Comparison of ENCODE assay signal across 17 mouse cellular contexts in genomic region chr14:17847211-17847610, GRCm38 (mm10).
DNase-seq lines count a peak whose midpoint lies in the region; ATAC-seq lines count a peak whose summit lies in the region.
"Had no signal": no experiment of that assay in that cellular context is flagged by ENCODE, and none has a peak within 500 bp of the region (broad histone marks: within the 10 kb centered on the region; RNA-seq: fewer than 3 reads in every experiment).

No protein-coding gene starts in this region.

- H3K36me3 ChIP-seq in liver, embryonic 12.5 days, result no peaks in the 10 kb centered on the region
- H3K36me3 ChIP-seq: heart, embryonic 12.5 days; hindbrain, embryonic 10.5 days; limb, embryonic 10.5 days; midbrain, embryonic 15.5 days; neural tube, embryonic 12.5 days had no signal

- H3K27ac ChIP-seq in liver, embryonic 12.5 days, result no peak overlapping the region
- H3K27ac ChIP-seq: forebrain, embryonic 13.5 days; hindbrain, embryonic 10.5 days; limb, embryonic 10.5 days; midbrain, embryonic 15.5 days; neural tube, embryonic 12.5 days had no signal

- no peak overlapping the region for H3K4me2 ChIP-seq in liver, embryonic 12.5 days
- H3K4me2 ChIP-seq: forebrain, embryonic 13.5 days; heart, embryonic 12.5 days; midbrain, embryonic 15.5 days; neural tube, embryonic 12.5 days had no signal

- peak; percentile 19 to 27 for DNase-seq in cerebellum, postnatal 10 days
- DNase-seq in cerebellum, adult 11 months, result no peak
- peak; percentile 10 for DNase-seq in liver
- peak; percentile 25 for DNase-seq in kidney, postnatal 10 days
- DNase-seq in lung, postnatal 36 days, result peak; percentile 25
- no peak for DNase-seq in cerebellum, postnatal 4 days (ENCODE audit: low spot score in 2 of 2)
- no peak for DNase-seq in thymus, postnatal 14 days
- DNase-seq: cerebellum, postnatal 36 days had no signal

- no peaks in the 10 kb centered on the region for H3K4me1 ChIP-seq in liver, embryonic 12.5 days
- H3K4me1 ChIP-seq: forebrain, embryonic 13.5 days; heart, embryonic 12.5 days; limb, embryonic 10.5 days; midbrain, embryonic 15.5 days; neural tube, embryonic 12.5 days had no signal

- H3K9ac ChIP-seq in liver, embryonic 12.5 days, result no peak overlapping the region
- H3K9ac ChIP-seq: forebrain, embryonic 13.5 days; heart, embryonic 12.5 days; midbrain, embryonic 15.5 days; neural tube, embryonic 12.5 days had no signal

- no peaks in the 10 kb centered on the region for H3K27me3 ChIP-seq in liver, embryonic 12.5 days (replicated peaks)
- H3K27me3 ChIP-seq: forebrain, embryonic 13.5 days; heart, embryonic 12.5 days; midbrain, embryonic 15.5 days; neural tube, embryonic 12.5 days; Patski had no signal

- no peak for ATAC-seq in liver, embryonic 12.5 days
- ATAC-seq: forebrain, embryonic 13.5 days; intestine, embryonic 16.5 days; midbrain, embryonic 15.5 days; Patski had no signal

- no peaks in the 10 kb centered on the region for H3K9me3 ChIP-seq in liver, embryonic 12.5 days (replicated peaks)
- H3K9me3 ChIP-seq: forebrain, embryonic 13.5 days; heart, embryonic 12.5 days; hindbrain, embryonic 10.5 days; limb, embryonic 10.5 days; midbrain, embryonic 15.5 days; neural tube, embryonic 12.5 days had no signal

- H3K4me3 ChIP-seq in liver, embryonic 12.5 days, result no peak overlapping the region
- H3K4me3 ChIP-seq: forebrain, embryonic 13.5 days; heart, embryonic 12.5 days; hindbrain, embryonic 10.5 days; limb, embryonic 10.5 days; midbrain, embryonic 15.5 days; neural tube, embryonic 12.5 days had no signal

- WGBS in liver, embryonic 12.5 days (ENCODE audit: insufficient replicate concordance), result 50% methylated on average over 8 of the region's 8 CpGs

Comparison
In these comparisons a context has a peak if more than half of its experiments do, and no peak if none do; other contexts are left out.
1. DNase-seq: peak in cerebellum, postnatal 10 days (2 of 2), liver (single experiment), kidney, postnatal 10 days (single experiment) and lung, postnatal 36 days (single experiment); none in cerebellum, adult 11 months (single experiment), cerebellum, postnatal 4 days (0 of 2) and thymus, postnatal 14 days (single experiment).